Mouse (Mus musculus) retina, postnatal 7 days (tissue): ENCODE results near the gene Prom1.
"Not testable (repeated sequence)": the region's sequence is repeated elsewhere in the genome, so short reads cannot be mapped to it uniquely, and the experiment has no call there.

Source experiments
- DNase-seq: peaks from one replicate; pipeline ENCODE4 v3.0.0-alpha.2; 2012; ENCODE audit warnings: low read depth, low spot score

The Prom1 gene

GRCm38 (mm10) chr5:44101231-44102110, at the start of gene Prom1:
Gene Prom1, minus strand, starts transcription at chr5:44102032.
- no peak for DNase-seq

GRCm38 (mm10) chr5:44147732-44148131, 45.9 kb upstream of the Prom1 start:
- DNase-seq, result no peak

GRCm38 (mm10) chr5:44146437-44147332, 44.9 kb upstream of the Prom1 start:
- DNase-seq, result no peak

- DNase-seq, result no peak
Observed at GRCm38 (mm10) chr5:44143467-44144235, 41.8 kb upstream of the Prom1 start.

- no peak for DNase-seq
Observed at GRCm38 (mm10) chr5:44127487-44127886, 25.7 kb upstream of the Prom1 start.

- not testable (repeated sequence) for DNase-seq
Observed at GRCm38 (mm10) chr5:44126574-44126973, 24.7 kb upstream of the Prom1 start.

GRCm38 (mm10) chr5:44121390-44121789, 19.6 kb upstream of the Prom1 start:
- no peak for DNase-seq

- DNase-seq, result no peak
Observed at GRCm38 (mm10) chr5:44113138-44113537, 11.3 kb upstream of the Prom1 start.

GRCm38 (mm10) chr5:44109121-44109520, 7.3 kb upstream of the Prom1 start:
- DNase-seq, result no peak

GRCm38 (mm10) chr5:44108125-44108524, 6.3 kb upstream of the Prom1 start:
- no peak for DNase-seq

GRCm38 (mm10) chr5:44105192-44105591, 3.4 kb upstream of the Prom1 start:
- DNase-seq, result no peak

- no peak for DNase-seq
Observed at GRCm38 (mm10) chr5:44104686-44105085, 2.9 kb upstream of the Prom1 start.

- no peak for DNase-seq
Observed at GRCm38 (mm10) chr5:44104120-44104519, 2.3 kb upstream of the Prom1 start.

GRCm38 (mm10) chr5:44103121-44103520, 1.3 kb upstream of the Prom1 start:
- DNase-seq, result no peak

GRCm38 (mm10) chr5:44100544-44101230, 1.1 kb downstream of the Prom1 start:
- DNase-seq, result no peak

- no peak for DNase-seq
Observed at GRCm38 (mm10) chr5:44100187-44100543, 1.7 kb downstream of the Prom1 start.

GRCm38 (mm10) chr5:44096996-44097395, 4.8 kb downstream of the Prom1 start:
- DNase-seq, result no peak

- no peak for DNase-seq
Observed at GRCm38 (mm10) chr5:44096106-44096505, 5.7 kb downstream of the Prom1 start.

GRCm38 (mm10) chr5:44095697-44096096, 6.1 kb downstream of the Prom1 start:
- DNase-seq, result no peak

- no peak for DNase-seq
Observed at GRCm38 (mm10) chr5:44087034-44087433, 14.8 kb downstream of the Prom1 start.

- no peak for DNase-seq
Observed at GRCm38 (mm10) chr5:44085871-44086270, 16.0 kb downstream of the Prom1 start.
